Mouse (Mus musculus) spleen, adult 2 months (tissue): ENCODE data around the gene D030056L22Rik.

Source experiments
- CTCF ChIP-seq: fragments of 200-500 bp; IDR thresholded peaks from 2 replicates; pipeline ENCODE4 v1.5.1; 2011; ENCODE audit warnings: mild to moderate bottlenecking, inconsistent platforms; ENCODE audit not compliant: insufficient read depth, insufficient read length, insufficient replicate concordance; ENCODE audit errors: extremely low read depth
- POLR2A ChIP-seq: fragments of 200-500 bp; IDR thresholded peaks from 2 replicates; pipeline ENCODE4 v1.6.1; 2011; ENCODE audit warnings: low read depth, low read length, inconsistent platforms

DNA sequence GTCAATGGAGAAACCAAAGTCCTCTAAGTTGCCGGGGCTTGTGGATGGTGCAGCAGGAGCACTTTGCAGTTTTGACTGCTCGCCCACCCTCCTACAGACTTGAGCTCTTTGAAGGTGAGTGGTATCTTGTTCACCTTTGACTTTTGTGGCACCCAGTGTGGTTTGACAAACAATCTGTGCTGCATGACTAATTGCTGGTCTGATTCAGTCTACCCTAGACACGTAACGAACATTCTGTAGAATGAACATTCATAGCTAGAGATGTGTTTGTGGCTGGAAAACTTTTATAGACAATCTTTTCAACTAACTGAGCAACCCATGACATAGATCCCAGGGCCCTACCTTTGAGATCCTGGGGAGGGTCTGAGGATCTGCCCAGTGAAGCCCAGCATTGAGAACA is 34.4 kb downstream of the D030056L22Rik start:
- no peak for TF ChIP-seq CTCF
- no peak for TF ChIP-seq POLR2A
